Mouse (Mus musculus) G1E (cell line): ENCODE measurements around the gene Olfr134.
"Not testable (repeated sequence)": the region's sequence is repeated elsewhere in the genome, so short reads cannot be mapped to it uniquely, and the experiment has no call there.

Source experiments
- CTCF ChIP-seq: IDR thresholded peaks from 2 replicates; pipeline ENCODE4 v1.5.1; 2012; ENCODE audit warnings: low read depth, low read length, inconsistent platforms, mixed read lengths
- GATA1 ChIP-seq: IDR thresholded peaks from 2 replicates; pipeline ENCODE4 v1.6.1; 2012; ENCODE audit warnings: borderline replicate concordance, low read length, inconsistent platforms, mixed read lengths
- GATA2 ChIP-seq: IDR thresholded peaks from 2 replicates; pipeline ENCODE4 v1.6.1; 2012; ENCODE audit warnings: low read depth, low read length, inconsistent platforms, borderline replicate concordance
- TAL1 ChIP-seq: conservative IDR thresholded peaks from 2 replicates; pipeline ENCODE4 v1.6.1; 2012; ENCODE audit warnings: low read depth, low read length, inconsistent platforms, mixed read lengths

DNA sequence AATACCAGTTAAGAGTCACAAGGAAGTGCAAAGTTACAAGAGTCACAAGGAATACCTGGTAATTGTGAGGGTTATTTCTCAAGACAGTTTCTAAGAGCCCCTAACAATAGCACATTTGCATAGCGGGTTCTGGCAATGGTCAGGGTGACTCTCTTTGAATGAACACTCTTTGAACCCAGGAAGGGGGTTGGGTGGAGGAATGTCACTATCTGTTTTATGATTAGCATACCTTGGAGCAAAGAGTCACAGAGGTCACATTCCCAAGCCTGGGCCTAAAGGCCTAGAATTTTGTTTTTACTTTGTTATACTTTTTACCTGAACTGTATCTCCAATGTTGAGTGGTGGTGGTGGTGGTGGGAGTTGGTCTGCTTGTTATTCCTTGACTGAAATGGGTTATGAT, 47.0 kb upstream of the Olfr134 start:
- not testable (repeated sequence) for TF ChIP-seq CTCF, GATA2, TAL1, GATA1
